25 mouse cellular contexts compared by ENCODE assay signal in genomic region chr19:24103802-24104201, GRCm38 (mm10).
"Had no signal": no experiment of that assay in that cellular context is flagged by ENCODE, and none has a peak within 500 bp of the region (broad histone marks: within the 10 kb centered on the region; RNA-seq: fewer than 3 reads in every experiment).

No protein-coding gene starts in this region.

- H3K4me1 ChIP-seq: heart, embryonic 10.5 days; hindbrain, embryonic 10.5 days; hindbrain, embryonic 12.5 days; intestine, embryonic 15.5 days; limb, embryonic 12.5 days; liver, embryonic 13.5 days had no signal

- DNase-seq: gastrocnemius, adult 2 months; gastrocnemius, postnatal 10 days; gastrocnemius, postnatal 25 days; heart, adult 2 months; heart, postnatal 4 days; kidney, adult 18-20 months; kidney, adult 8-10 months; kidney, postnatal 10 days; kidney, postnatal 25 days; kidney, postnatal 4 days; liver; liver, embryonic 13.5 days had no signal

- H3K9me3 ChIP-seq: heart, embryonic 10.5 days; hindbrain, embryonic 10.5 days; hindbrain, embryonic 12.5 days; intestine, embryonic 15.5 days; limb, embryonic 10.5 days; limb, embryonic 12.5 days; liver, embryonic 13.5 days had no signal

- H3K27me3 ChIP-seq: hindbrain, embryonic 12.5 days; intestine, embryonic 15.5 days; limb, embryonic 12.5 days; liver, embryonic 13.5 days had no signal

- H3K4me3 ChIP-seq: gastrocnemius, adult 2 months; heart, adult 2 months; heart, embryonic 10.5 days; hindbrain, embryonic 10.5 days; hindbrain, embryonic 12.5 days; intestine, embryonic 15.5 days; layer of hippocampus, adult 2 months; left cerebral cortex, adult 2 months; limb, embryonic 10.5 days; limb, embryonic 12.5 days; liver, embryonic 13.5 days had no signal

- ATAC-seq: forebrain, embryonic 16.5 days; hindbrain, embryonic 16.5 days; inflammation-experienced regulatory T-cells, adult 6 months; intestine, embryonic 15.5 days had no signal

- H3K9ac ChIP-seq: hindbrain, embryonic 12.5 days; hindbrain, embryonic 14.5 days; intestine, embryonic 15.5 days; limb, embryonic 12.5 days; liver, embryonic 13.5 days had no signal

- H3K4me2 ChIP-seq: hindbrain, embryonic 12.5 days; hindbrain, embryonic 14.5 days; intestine, embryonic 15.5 days; limb, embryonic 12.5 days; liver, embryonic 11.5 days; liver, embryonic 13.5 days had no signal

- H3K27ac ChIP-seq: gastrocnemius, adult 2 months; heart, adult 2 months; heart, embryonic 10.5 days; hindbrain, embryonic 10.5 days; hindbrain, embryonic 12.5 days; hindbrain, embryonic 14.5 days; intestine, embryonic 15.5 days; layer of hippocampus, adult 2 months; left cerebral cortex, adult 2 months; limb, embryonic 10.5 days; limb, embryonic 12.5 days; liver, embryonic 13.5 days had no signal
